Mouse (Mus musculus): ENCODE results near the gene Hbs1l.

GRCm38 (mm10) chr10:21347332-21347731 lies 51.6 kb downstream of the Hbs1l start:
- TF ChIP-seq CTCF (IDR thresholded peaks at IDR 0.05; ENCODE audit: low read depth, low read length): no peak
- no peak for TF ChIP-seq POLR2A (IDR thresholded peaks at IDR 0.05; ENCODE audit: extremely low read depth, insufficient read depth, low read length)

All from liver, adult 2 months (tissue).